Comparison of ENCODE assay signal across 28 mouse cellular contexts in the genomic region with DNA sequence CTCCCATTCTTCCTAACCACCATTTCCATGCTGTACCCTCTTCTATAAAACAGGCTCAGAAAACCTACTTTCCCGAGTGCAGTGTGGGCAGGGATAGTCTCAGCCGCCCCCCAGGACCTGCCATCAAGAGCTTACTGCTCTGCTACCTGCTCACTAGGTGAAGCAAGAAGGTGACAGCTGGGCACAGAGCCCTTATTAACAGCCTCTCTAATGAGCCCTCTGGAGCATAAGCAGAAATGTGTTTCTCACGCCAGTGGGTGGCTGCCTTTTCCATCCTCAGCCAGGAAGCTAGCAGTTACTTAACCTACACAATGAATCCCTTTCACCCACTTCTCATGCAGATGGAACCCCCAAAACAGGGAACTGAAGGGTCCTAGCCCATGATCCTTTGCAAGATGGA.
DNase-seq lines count a peak whose midpoint lies in the region; ATAC-seq and TF ChIP-seq lines count a peak whose summit lies in the region.
"Had no signal": no experiment of that assay in that cellular context is flagged by ENCODE, and none has a peak within 500 bp of the region (broad histone marks: within the 10 kb centered on the region; RNA-seq: fewer than 3 reads in every experiment).

No protein-coding gene starts in this region.

- H3K4me3 ChIP-seq in hindbrain, postnatal 0 days (ENCODE audit: low read length), result no peak overlapping the region
- H3K4me3 ChIP-seq in hindbrain, embryonic 14.5 days (replicated peaks; ENCODE audit: low read length), result no peak overlapping the region
- no peak overlapping the region for H3K4me3 ChIP-seq in heart, embryonic 10.5 days
- no peak overlapping the region for H3K4me3 ChIP-seq in stomach, postnatal 0 days (ENCODE audit: low read depth, low read length)
- H3K4me3 ChIP-seq: embryonic facial prominence, embryonic 13.5 days; heart, adult 2 months; hindbrain, embryonic 15.5 days; layer of hippocampus, adult 2 months; limb, embryonic 13.5 days; liver, embryonic 13.5 days; midbrain, embryonic 12.5 days; neural tube, embryonic 12.5 days had no signal

- no peak overlapping the region for H3K4me2 ChIP-seq in hindbrain, postnatal 0 days (ENCODE audit: low read depth, low read length)
- no peak overlapping the region for H3K4me2 ChIP-seq in hindbrain, embryonic 14.5 days (replicated peaks)
- H3K4me2 ChIP-seq in stomach, postnatal 0 days (replicated peaks; ENCODE audit: low read depth), result no peak overlapping the region
- H3K4me2 ChIP-seq: embryonic facial prominence, embryonic 13.5 days; hindbrain, embryonic 15.5 days; limb, embryonic 13.5 days; liver, embryonic 13.5 days; midbrain, embryonic 12.5 days; neural tube, embryonic 12.5 days had no signal

- no peaks in the 10 kb centered on the region for H3K4me1 ChIP-seq in hindbrain, postnatal 0 days (ENCODE audit: insufficient read depth, low read length)
- H3K4me1 ChIP-seq in hindbrain, embryonic 14.5 days (replicated peaks; ENCODE audit: control insufficient read depth, insufficient read depth, low read length), result no peaks in the 10 kb centered on the region
- peaks cover 25% of the 10 kb centered on the region; the same call in 1 of the 2 replicates for H3K4me1 ChIP-seq in heart, embryonic 10.5 days
- H3K4me1 ChIP-seq in stomach, postnatal 0 days (replicated peaks; ENCODE audit: control insufficient read depth, insufficient read depth), result no peaks in the 10 kb centered on the region
- H3K4me1 ChIP-seq: hindbrain, embryonic 15.5 days; liver, embryonic 13.5 days; midbrain, embryonic 12.5 days; neural tube, embryonic 12.5 days had no signal

- H3K27me3 ChIP-seq in hindbrain, postnatal 0 days (ENCODE audit: insufficient read depth, low read length), result no peaks in the 10 kb centered on the region
- H3K27me3 ChIP-seq in hindbrain, embryonic 14.5 days (ENCODE audit: control insufficient read depth, insufficient read depth, low read length), result no peaks in the 10 kb centered on the region
- H3K27me3 ChIP-seq in heart, embryonic 10.5 days (ENCODE audit: insufficient read depth, poor library complexity, severe bottlenecking), result no peaks in the 10 kb centered on the region
- no peaks in the 10 kb centered on the region for H3K27me3 ChIP-seq in stomach, postnatal 0 days (ENCODE audit: control insufficient read depth, insufficient read depth, low read length)
- H3K27me3 ChIP-seq: CH12.LX; embryonic facial prominence, embryonic 13.5 days; hindbrain, embryonic 15.5 days; limb, embryonic 13.5 days; liver, embryonic 13.5 days; midbrain, embryonic 12.5 days; neural tube, embryonic 12.5 days; Patski had no signal

- ATAC-seq in hindbrain, postnatal 0 days, result no peak
- ATAC-seq in hindbrain, embryonic 14.5 days (ENCODE audit: low FRiP score), result no peak
- no peak for ATAC-seq in stomach, postnatal 0 days (ENCODE audit: low FRiP score, low TSS enrichment)
- ATAC-seq: forebrain, embryonic 16.5 days; intestine, embryonic 16.5 days; Patski had no signal

- no peak for TF ChIP-seq CTCF in hindbrain, postnatal 0 days (IDR thresholded peaks at IDR 0.05; ENCODE audit: low read depth)
- TF ChIP-seq CTCF in stomach, postnatal 0 days (IDR thresholded peaks at IDR 0.05; ENCODE audit: low read depth), result no peak

- H3K9ac ChIP-seq in hindbrain, postnatal 0 days (replicated peaks; ENCODE audit: low read length), result no peak overlapping the region
- H3K9ac ChIP-seq in hindbrain, embryonic 14.5 days, result no peak overlapping the region
- H3K9ac ChIP-seq in stomach, postnatal 0 days (ENCODE audit: low read length), result no peak overlapping the region
- H3K9ac ChIP-seq: embryonic facial prominence, embryonic 13.5 days; hindbrain, embryonic 15.5 days; limb, embryonic 13.5 days; liver, embryonic 13.5 days; midbrain, embryonic 12.5 days; neural tube, embryonic 12.5 days had no signal

- peak; percentile 31 for DNase-seq in hindbrain, postnatal 0 days (ENCODE audit: low spot score)
- no peak for DNase-seq in hindbrain, embryonic 14.5 days (ENCODE audit: low spot score)
- DNase-seq in brain, adult 2 months (ENCODE audit: low read depth, low spot score), result peak; percentile 88
- DNase-seq in cerebellum, adult 11-12 months, result peak; percentile 49
- DNase-seq in cerebellum, postnatal 10 days, result peak; percentile 26 to 47
- no peak for DNase-seq in heart, embryonic 10.5 days (ENCODE audit: low spot score)
- DNase-seq in spleen, adult 12 weeks (ENCODE audit: low spot score), result no peak
- DNase-seq in stomach, postnatal 0 days (ENCODE audit: low spot score), result no peak
- DNase-seq: B cell, adult 2 months; gastrocnemius, postnatal 36 days; heart, adult 2 months; heart, postnatal 4 days; kidney, postnatal 25 days; liver, embryonic 13.5 days; lung, adult 2 months; lung, postnatal 14 days; retina, postnatal 1 day had no signal

- 54% methylated on average over 3 of the region's 3 CpGs for WGBS in hindbrain, postnatal 0 days
- WGBS in hindbrain, embryonic 14.5 days, result 71% methylated on average over 3 of the region's 3 CpGs
- 77% methylated on average over 3 of the region's 3 CpGs for WGBS in heart, embryonic 10.5 days
- 80% methylated on average over 3 of the region's 3 CpGs for WGBS in stomach, postnatal 0 days

- TF ChIP-seq EP300 in stomach, postnatal 0 days (optimal IDR thresholded peaks at IDR 0.05), result no peak

- no peak overlapping the region for H3K27ac ChIP-seq in hindbrain, postnatal 0 days
- no peak overlapping the region for H3K27ac ChIP-seq in hindbrain, embryonic 14.5 days
- no peak overlapping the region for H3K27ac ChIP-seq in heart, embryonic 10.5 days
- no peak overlapping the region for H3K27ac ChIP-seq in stomach, postnatal 0 days (replicated peaks)
- H3K27ac ChIP-seq: embryonic facial prominence, embryonic 13.5 days; heart, adult 2 months; hindbrain, embryonic 15.5 days; layer of hippocampus, adult 2 months; limb, embryonic 13.5 days; liver, embryonic 13.5 days; midbrain, embryonic 12.5 days; neural tube, embryonic 12.5 days had no signal

- H3K36me3 ChIP-seq in hindbrain, postnatal 0 days (ENCODE audit: insufficient read depth, low read length), result no peaks in the 10 kb centered on the region
- no peaks in the 10 kb centered on the region for H3K36me3 ChIP-seq in hindbrain, embryonic 14.5 days (replicated peaks; ENCODE audit: control insufficient read depth, insufficient read depth)
- 0 out of 2 replicates have a peak, but pooled peaks cover 3% of the 10 kb centered on the region for H3K36me3 ChIP-seq in heart, embryonic 10.5 days
- no peaks in the 10 kb centered on the region for H3K36me3 ChIP-seq in stomach, postnatal 0 days (ENCODE audit: control insufficient read depth, insufficient read depth, low read length)
- H3K36me3 ChIP-seq: embryonic facial prominence, embryonic 13.5 days; G1E; hindbrain, embryonic 15.5 days; limb, embryonic 13.5 days; liver, embryonic 13.5 days; midbrain, embryonic 12.5 days; neural tube, embryonic 12.5 days had no signal

- no peaks in the 10 kb centered on the region for H3K9me3 ChIP-seq in hindbrain, postnatal 0 days (ENCODE audit: low read length)
- H3K9me3 ChIP-seq in hindbrain, embryonic 14.5 days (ENCODE audit: control insufficient read depth, low read length), result no peaks in the 10 kb centered on the region
- H3K9me3 ChIP-seq in heart, embryonic 10.5 days, result no peaks in the 10 kb centered on the region
- H3K9me3 ChIP-seq in stomach, postnatal 0 days (ENCODE audit: control insufficient read depth, low read length), result no peaks in the 10 kb centered on the region
- H3K9me3 ChIP-seq: embryonic facial prominence, embryonic 13.5 days; hindbrain, embryonic 15.5 days; limb, embryonic 13.5 days; liver, embryonic 13.5 days; midbrain, embryonic 12.5 days; neural tube, embryonic 12.5 days had no signal

Comparison
In these comparisons a context has a peak if more than half of its experiments do, and no peak if none do; other contexts are left out.
1. DNase-seq: peak in hindbrain, postnatal 0 days (single experiment), brain, adult 2 months (single experiment), cerebellum, adult 11-12 months (single experiment) and cerebellum, postnatal 10 days (2 of 2); none in hindbrain, embryonic 14.5 days (single experiment), heart, embryonic 10.5 days (single experiment), spleen, adult 12 weeks (single experiment) and stomach, postnatal 0 days (single experiment).